Mouse (Mus musculus): ENCODE results near the gene Ints3. TPM values are rescaled to one million over a fixed set of nuclear protein-coding genes. Genes with fewer than 3 reads are reported as not detected.

The Ints3 gene
- 54.7 and 56.2 TPM in 2 replicates for polyA plus RNA-seq (2012; rRNA removed)

GRCm38 (mm10) chr3:90433381-90434020 lies at the start of gene Ints3:
Ints3 (minus strand) TSS chr3:90433622.

GRCm38 (mm10) chr3:90475831-90476611 lies 42.6 kb upstream of the Ints3 start, which contains the start of gene Ilf2:
Ilf2 (plus strand) TSS chr3:90476126.

GRCm38 (mm10) chr3:90465686-90466310 lies 32.4 kb upstream of the Ints3 start, which contains the start of gene Npr1:
Npr1 (minus strand) TSS chr3:90465866.

GRCm38 (mm10) chr3:90389511-90390490 lies 43.6 kb downstream of the Ints3 start, which contains the start of gene Slc27a3:
Slc27a3 (minus strand) TSS chr3:90389938.

Other genes starting within 250 kb of the Ints3 start
- gene Rps27, start 220.0 kb downstream of the Ints3 start, polyA plus RNA-seq (2012; rRNA removed), result 2,671 and 2,744 TPM in 2 replicates
- 20.0 and 25.5 TPM in 2 replicates for gene Rab13, start 219.9 kb downstream of the Ints3 start, polyA plus RNA-seq (2012; rRNA removed)
- gene Jtb, start 202.0 kb downstream of the Ints3 start, polyA plus RNA-seq (2012; rRNA removed), result 64.0 and 67.6 TPM in 2 replicates
- gene Creb3l4, start 190.1 kb downstream of the Ints3 start, polyA plus RNA-seq (2012; rRNA removed), result 2.2 and 2.9 TPM in 2 replicates
- gene Slc39a1, start 185.4 kb downstream of the Ints3 start, polyA plus RNA-seq (2012; rRNA removed), result 27.4 and 33.3 TPM in 2 replicates
- 62.1 and 70.6 TPM in 2 replicates for gene Crtc2, start 179.5 kb downstream of the Ints3 start, polyA plus RNA-seq (2012; rRNA removed)
- gene Dennd4b, start 168.4 kb downstream of the Ints3 start, polyA plus RNA-seq (2012; rRNA removed), result 22.6 and 23.6 TPM in 2 replicates
- 31.6 and 35.4 TPM in 2 replicates for gene Gatad2b, start 140.4 kb downstream of the Ints3 start, polyA plus RNA-seq (2012; rRNA removed)
- 41.9 and 54.3 TPM in 2 replicates for gene Slc27a3, start 43.7 kb downstream of the Ints3 start, polyA plus RNA-seq (2012; rRNA removed)
- 6.2 and 9.0 TPM in 2 replicates for gene Npr1, start 32.2 kb upstream of the Ints3 start, polyA plus RNA-seq (2012; rRNA removed)
- 195 and 228 TPM in 2 replicates for gene Ilf2, start 42.5 kb upstream of the Ints3 start, polyA plus RNA-seq (2012; rRNA removed)
- 47.3 and 49.6 TPM in 2 replicates for gene Snapin, start 57.4 kb upstream of the Ints3 start, polyA plus RNA-seq (2012; rRNA removed)
- 202 and 231 TPM in 2 replicates for gene Chtop, start 75.9 kb upstream of the Ints3 start, polyA plus RNA-seq (2012; rRNA removed)
- gene S100a1, start 80.8 kb upstream of the Ints3 start, polyA plus RNA-seq (2012; rRNA removed), result 10.7 and 14.6 TPM in 2 replicates
- 8.2 and 13.0 TPM in 2 replicates for gene S100a13, start 80.8 kb upstream of the Ints3 start, polyA plus RNA-seq (2012; rRNA removed)
- gene S100a14, start 93.2 kb upstream of the Ints3 start, polyA plus RNA-seq (2012; rRNA removed), result 0.18 and 4.9 TPM in 2 replicates
- 22.0 and 30.8 TPM in 2 replicates for gene S100a16, start 103.6 kb upstream of the Ints3 start, polyA plus RNA-seq (2012; rRNA removed)
- 0.45 and 0.63 TPM in 2 replicates for gene S100a3, start 127.0 kb upstream of the Ints3 start, polyA plus RNA-seq (2012; rRNA removed)
- gene S100a2, start 156.6 kb upstream of the Ints3 start, polyA plus RNA-seq (2012; rRNA removed), result not detected in 2 replicates
- gene Gm42674, start 168.3 kb upstream of the Ints3 start, polyA plus RNA-seq (2012; rRNA removed), result not detected in 2 replicates
- 2.1 and 5.3 TPM in 2 replicates for gene S100a4, start 170.1 kb upstream of the Ints3 start, polyA plus RNA-seq (2012; rRNA removed)
- gene S100a5, start 174.9 kb upstream of the Ints3 start, polyA plus RNA-seq (2012; rRNA removed), result not detected in 2 replicates
- gene S100a6, start 179.3 kb upstream of the Ints3 start, polyA plus RNA-seq (2012; rRNA removed), result 19.4 and 33.6 TPM in 2 replicates
- gene S100a7a, start 220.4 kb upstream of the Ints3 start, polyA plus RNA-seq (2012; rRNA removed), result 0.09 and 0.14 TPM in 2 replicates
- 6.5 and 9.2 TPM in 2 replicates for gene S100a8, start 235.4 kb upstream of the Ints3 start, polyA plus RNA-seq (2012; rRNA removed)